Mouse (Mus musculus) small intestine, adult 10 weeks (tissue): ENCODE measurements around the gene Dhx40. TPM values are rescaled to one million over a fixed set of nuclear protein-coding genes. Genes with fewer than 3 reads are reported as not detected.

Source experiments
- polyA plus RNA-seq: library from polyadenylated mRNA; stranded (reverse); fragments of 350-450 nt; fragmentation: Illumina TruSeq; extraction: RNeasy Lipid Tissue Mini Kit (QIAGEN cat#74804); gene quantifications from one replicate; pipeline ENCODE4 v1.2.3, GENCODE M21; 2014; ENCODE audit warnings: low replicate concordance

Dhx40 gene
- polyA plus RNA-seq, result 67.2 TPM

DNA sequence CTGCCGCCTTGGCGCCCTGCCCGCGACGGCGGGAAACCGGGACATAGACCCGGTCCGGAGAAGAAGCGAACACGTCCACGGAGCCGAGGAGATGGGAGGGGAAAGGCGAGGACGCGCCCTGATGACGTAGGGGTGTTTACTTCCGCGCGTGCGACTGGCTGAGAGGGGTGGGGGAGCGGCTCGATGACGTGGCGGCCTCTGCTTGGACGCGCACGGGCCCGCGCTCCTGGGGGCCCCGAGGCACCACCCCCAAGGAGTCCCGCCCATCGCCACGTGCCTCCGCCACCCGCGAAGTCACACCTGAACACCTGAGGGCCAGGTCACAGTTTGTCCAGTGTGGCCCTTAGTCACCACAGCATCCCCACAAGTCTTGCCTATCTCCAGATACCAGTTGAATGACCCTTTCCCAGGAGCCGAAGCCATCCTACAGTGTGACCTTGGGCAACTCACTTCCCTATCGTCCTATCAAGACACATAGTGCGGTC is at the start of gene Dhx40:
Gene Dhx40 (minus strand): TSS at position 242 of the 485 bp plus-strand sequence.

DNA sequence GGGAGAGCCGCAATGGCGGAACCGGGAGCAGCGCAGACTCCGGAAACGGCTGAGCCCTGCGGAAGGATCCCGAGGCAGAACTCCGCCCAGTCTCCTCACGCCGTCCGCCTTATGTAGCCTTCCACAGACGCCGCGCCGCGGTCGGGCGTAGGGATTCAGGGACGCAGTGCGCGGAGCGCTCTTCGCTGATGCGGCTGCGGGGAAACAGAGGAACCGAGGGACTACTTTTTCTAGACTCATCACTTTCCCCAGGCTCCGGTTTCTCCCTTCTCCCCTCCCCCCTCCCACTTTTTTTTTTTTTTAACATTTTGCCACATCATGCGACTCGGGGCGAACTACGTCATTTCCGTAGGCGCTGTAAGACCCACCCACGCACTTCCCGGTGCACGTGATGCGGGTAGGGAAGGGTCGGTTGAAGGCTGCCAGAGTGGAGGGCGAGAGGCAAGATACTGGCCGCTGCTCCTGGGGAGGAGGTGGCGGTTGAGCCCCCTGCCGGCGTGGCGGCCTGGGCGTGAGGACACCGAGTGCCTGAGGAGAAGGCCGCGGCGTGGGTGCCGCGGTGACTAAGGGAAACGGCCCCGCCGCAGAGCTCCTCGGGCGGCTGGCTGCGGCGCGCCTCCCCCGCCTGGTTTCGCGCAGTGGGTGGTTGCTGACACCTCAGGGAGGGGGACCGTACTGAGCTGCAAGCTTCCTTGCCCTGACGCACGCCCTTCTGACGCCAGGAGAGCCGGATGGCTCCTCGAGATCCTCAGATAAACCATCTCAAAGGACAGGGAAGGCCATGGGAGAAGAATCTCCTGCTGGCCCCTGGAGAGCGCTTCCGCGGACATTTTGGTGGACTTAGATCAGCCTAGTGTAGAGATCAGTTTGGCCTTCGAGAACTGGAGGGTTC is 49.8 kb downstream of the Dhx40 start, which contains the start of gene Cltc:
Gene Cltc (minus strand): TSS at position 86 of the 892 bp plus-strand sequence.

Other genes starting within 250 kb of the Dhx40 start
- 856 TPM for gene Vmp1, start 123.9 kb downstream of the Dhx40 start, polyA plus RNA-seq
- 13.6 TPM for gene Ptrh2, start 123.8 kb downstream of the Dhx40 start, polyA plus RNA-seq
- gene Cltc, start 50.2 kb downstream of the Dhx40 start, polyA plus RNA-seq, result 551 TPM
- 29.1 TPM for gene Ypel2, start 186.0 kb upstream of the Dhx40 start, polyA plus RNA-seq